Mouse (Mus musculus): Measurements from ENCODE around the gene Sh3kbp1.

Gene Sh3kbp1

GRCm38 (mm10) chrX:159744620-159745019, 117.5 kb downstream of the Sh3kbp1 start:
- no peak for DNase-seq (ENCODE audit: low spot score)

- DNase-seq (ENCODE audit: low spot score): peak; percentile 8
Observed at GRCm38 (mm10) chrX:159751834-159752233, 124.8 kb downstream of the Sh3kbp1 start.

GRCm38 (mm10) chrX:159756261-159756660, 129.2 kb downstream of the Sh3kbp1 start:
- no peak for DNase-seq (ENCODE audit: low spot score)

- DNase-seq (ENCODE audit: low spot score): no peak
Observed at GRCm38 (mm10) chrX:159756901-159757821, 130.1 kb downstream of the Sh3kbp1 start.

- DNase-seq (ENCODE audit: low spot score): no peak
Observed at GRCm38 (mm10) chrX:159757854-159758540, 130.9 kb downstream of the Sh3kbp1 start.

- no peak for DNase-seq (ENCODE audit: low spot score)
Observed at GRCm38 (mm10) chrX:159763801-159764200, 136.7 kb downstream of the Sh3kbp1 start.

- no peak for DNase-seq (ENCODE audit: low spot score)
Observed at GRCm38 (mm10) chrX:159765850-159766249, 138.8 kb downstream of the Sh3kbp1 start.

GRCm38 (mm10) chrX:159769005-159769404, 141.9 kb downstream of the Sh3kbp1 start:
- no peak for DNase-seq (ENCODE audit: low spot score)

GRCm38 (mm10) chrX:159769773-159770172, 142.7 kb downstream of the Sh3kbp1 start:
- DNase-seq (ENCODE audit: low spot score): no peak

- DNase-seq (ENCODE audit: low spot score): no peak
Observed at GRCm38 (mm10) chrX:159772137-159772536, 145.1 kb downstream of the Sh3kbp1 start.

GRCm38 (mm10) chrX:159775042-159775441, 148.0 kb downstream of the Sh3kbp1 start:
- no peak for DNase-seq (ENCODE audit: low spot score)

- no peak for DNase-seq (ENCODE audit: low spot score)
Observed at GRCm38 (mm10) chrX:159778787-159779186, 151.7 kb downstream of the Sh3kbp1 start.

GRCm38 (mm10) chrX:159790516-159790915, 163.4 kb downstream of the Sh3kbp1 start:
- DNase-seq (ENCODE audit: low spot score): peak; percentile 4

GRCm38 (mm10) chrX:159795603-159796002, 168.5 kb downstream of the Sh3kbp1 start:
- no peak for DNase-seq (ENCODE audit: low spot score)

- DNase-seq (ENCODE audit: low spot score): no peak
Observed at GRCm38 (mm10) chrX:159804371-159804770, 177.3 kb downstream of the Sh3kbp1 start.

GRCm38 (mm10) chrX:159809510-159809909, 182.4 kb downstream of the Sh3kbp1 start:
- peak; percentile 4 for DNase-seq (ENCODE audit: low spot score)

- DNase-seq (ENCODE audit: low spot score): no peak
Observed at GRCm38 (mm10) chrX:159810469-159810868, 183.4 kb downstream of the Sh3kbp1 start.

- no peak for DNase-seq (ENCODE audit: low spot score)
Observed at GRCm38 (mm10) chrX:159817508-159817907, 190.4 kb downstream of the Sh3kbp1 start.

GRCm38 (mm10) chrX:159828135-159828534, 201.1 kb downstream of the Sh3kbp1 start:
- no peak for DNase-seq (ENCODE audit: low spot score)

GRCm38 (mm10) chrX:159829192-159829852, 202.2 kb downstream of the Sh3kbp1 start:
- peak; percentile 26 for DNase-seq (ENCODE audit: low spot score)

GRCm38 (mm10) chrX:159831176-159831575, 204.1 kb downstream of the Sh3kbp1 start:
- DNase-seq (ENCODE audit: low spot score): no peak

GRCm38 (mm10) chrX:159835239-159835638, 208.2 kb downstream of the Sh3kbp1 start:
- DNase-seq (ENCODE audit: low spot score): no peak

- no peak for DNase-seq (ENCODE audit: low spot score)
Observed at GRCm38 (mm10) chrX:159837379-159837778, 210.3 kb downstream of the Sh3kbp1 start.
